Mouse (Mus musculus) Muller cell, postnatal 12 days (primary cell): ENCODE data around the gene Higd1c.
"Not testable (repeated sequence)": the region's sequence is repeated elsewhere in the genome, so short reads cannot be mapped to it uniquely, and the experiment has no call there.

Experiments used
- DNase-seq: peaks from one replicate; pipeline ENCODE4 v3.0.0-alpha.2; 2015; ENCODE audit errors: inconsistent ontology term

The Higd1c gene

DNA sequence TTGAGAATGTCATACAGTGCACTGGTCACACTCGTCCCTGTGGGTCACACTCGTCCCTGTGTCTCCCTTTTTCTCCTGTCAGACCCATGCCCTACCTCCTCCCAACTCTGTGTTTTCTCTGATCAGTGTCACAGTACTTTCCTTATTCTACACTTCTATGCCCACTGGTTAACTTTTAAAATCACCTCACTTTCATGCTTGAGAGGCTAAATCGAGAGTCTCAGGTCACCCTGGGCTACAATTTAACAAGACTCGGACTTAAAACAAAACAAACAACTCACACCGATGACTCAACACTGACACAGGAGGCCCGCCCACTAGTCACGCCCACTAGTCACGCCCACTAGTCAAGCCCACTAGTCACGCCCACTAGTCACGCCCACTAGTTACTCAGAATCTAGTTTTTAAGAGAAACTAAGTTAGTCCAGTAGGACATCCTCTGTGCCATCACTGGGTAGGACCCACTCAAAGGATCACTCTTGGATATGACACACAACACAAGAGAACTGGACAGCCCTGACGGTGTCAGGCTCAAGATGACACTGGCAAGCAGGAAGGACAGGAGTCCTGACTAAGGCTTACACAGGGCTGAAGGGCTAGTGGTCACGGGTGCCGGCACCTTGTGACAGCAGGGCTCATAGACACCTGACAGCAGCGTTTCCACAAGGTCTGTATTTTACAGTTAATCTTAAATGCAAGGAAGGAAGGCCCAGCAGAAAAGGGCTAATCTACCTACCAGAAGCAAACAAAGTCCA is 46.8 kb downstream of the Higd1c start:
- peak; percentile 43 for DNase-seq

DNA sequence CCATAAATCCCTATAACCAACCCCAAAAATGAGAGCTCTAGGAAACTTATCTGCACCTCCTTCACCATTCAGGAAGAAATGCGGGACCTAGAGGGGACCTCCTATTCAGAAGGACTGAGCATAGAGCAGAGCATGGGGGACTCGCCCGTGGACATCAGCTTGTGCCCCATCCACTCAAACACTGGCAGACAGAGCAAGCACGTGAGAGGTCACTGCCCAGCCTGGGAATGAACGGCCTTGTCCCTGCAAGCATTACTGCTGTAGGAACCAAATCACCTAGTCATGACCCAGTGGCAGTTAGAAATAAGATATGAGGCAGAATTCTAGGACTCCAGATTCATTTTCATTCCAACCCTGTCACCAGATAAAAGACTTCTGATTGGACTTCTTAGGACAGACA is 47.4 kb downstream of the Higd1c start:
- DNase-seq, result no peak

DNA sequence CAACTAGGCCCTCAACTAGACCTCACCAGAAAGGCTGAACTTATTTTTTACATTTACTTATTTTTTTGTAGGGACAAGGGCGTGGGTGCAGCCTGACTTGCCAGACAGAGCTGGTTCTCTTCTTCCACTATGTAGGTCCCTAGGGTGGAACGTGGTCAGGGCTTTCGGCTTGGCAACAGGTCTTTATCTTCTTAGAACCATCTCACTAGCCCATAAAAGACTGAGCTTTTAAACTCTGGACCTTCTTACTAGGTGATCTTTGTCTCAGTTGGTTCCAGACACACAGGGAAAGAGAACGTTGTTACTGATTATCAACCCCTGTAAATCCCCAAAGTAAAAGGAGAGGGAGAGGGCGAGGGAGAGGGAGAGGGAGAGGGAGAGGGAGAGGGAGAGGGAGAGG is 49.0 kb downstream of the Higd1c start:
- no peak for DNase-seq

DNA sequence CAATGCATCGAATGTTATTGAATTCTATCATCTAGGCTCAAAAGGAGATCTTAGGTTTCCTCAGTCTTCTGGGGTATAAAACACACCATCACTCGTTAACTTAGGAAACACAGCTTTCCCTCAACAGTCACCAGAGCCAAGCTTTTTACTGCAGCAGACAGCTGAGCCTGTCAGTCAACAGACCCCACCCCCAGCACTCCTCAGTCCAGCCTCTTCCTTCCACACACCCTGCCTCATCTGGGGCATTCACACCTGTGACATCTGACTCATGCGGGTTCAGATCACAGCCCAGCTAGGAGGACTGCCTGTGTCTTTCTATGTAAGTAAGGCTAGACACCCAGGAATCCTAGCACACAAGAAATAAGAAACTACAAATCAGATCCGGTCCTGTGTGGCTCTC is 49.7 kb downstream of the Higd1c start:
- DNase-seq, result no peak

DNA sequence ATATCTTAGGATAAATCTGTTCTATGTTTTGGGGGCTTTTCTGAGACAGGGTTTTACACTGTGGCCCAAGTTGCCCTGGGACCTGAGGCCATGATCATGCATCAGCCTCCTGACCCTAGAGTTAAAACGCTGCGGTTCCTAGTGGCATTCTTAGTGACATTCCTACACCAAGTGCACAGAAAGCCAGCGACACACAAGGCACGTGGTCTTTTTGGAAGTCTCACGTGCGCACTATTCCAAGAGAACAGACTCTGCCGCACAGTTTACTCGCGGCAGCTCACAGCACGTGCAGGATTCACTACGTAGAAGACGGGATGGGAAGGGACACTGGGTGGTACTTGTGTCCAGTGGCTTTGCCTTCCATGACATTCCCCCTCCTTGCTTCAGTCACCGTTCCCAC is 50.6 kb downstream of the Higd1c start:
- DNase-seq, result no peak

DNA sequence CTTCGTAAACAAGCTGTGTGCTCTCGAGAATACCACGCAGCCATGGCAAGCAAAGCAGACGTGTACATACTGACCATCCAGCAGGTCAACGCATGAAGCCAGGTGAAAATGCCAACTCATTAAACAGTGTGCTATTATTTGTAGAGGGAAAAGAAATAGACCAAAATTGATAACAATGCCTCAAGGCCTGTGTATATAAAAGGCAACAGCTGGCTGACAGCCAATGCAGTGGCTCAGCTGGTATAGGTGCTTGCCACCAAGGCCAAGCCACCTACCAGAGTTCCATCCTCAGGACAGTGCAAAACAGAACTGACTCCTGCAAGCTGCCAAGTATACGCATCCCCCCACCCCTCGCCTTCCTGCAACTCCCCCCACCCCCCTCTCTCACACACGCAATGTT is 51.3 kb downstream of the Higd1c start:
- DNase-seq, result no peak

DNA sequence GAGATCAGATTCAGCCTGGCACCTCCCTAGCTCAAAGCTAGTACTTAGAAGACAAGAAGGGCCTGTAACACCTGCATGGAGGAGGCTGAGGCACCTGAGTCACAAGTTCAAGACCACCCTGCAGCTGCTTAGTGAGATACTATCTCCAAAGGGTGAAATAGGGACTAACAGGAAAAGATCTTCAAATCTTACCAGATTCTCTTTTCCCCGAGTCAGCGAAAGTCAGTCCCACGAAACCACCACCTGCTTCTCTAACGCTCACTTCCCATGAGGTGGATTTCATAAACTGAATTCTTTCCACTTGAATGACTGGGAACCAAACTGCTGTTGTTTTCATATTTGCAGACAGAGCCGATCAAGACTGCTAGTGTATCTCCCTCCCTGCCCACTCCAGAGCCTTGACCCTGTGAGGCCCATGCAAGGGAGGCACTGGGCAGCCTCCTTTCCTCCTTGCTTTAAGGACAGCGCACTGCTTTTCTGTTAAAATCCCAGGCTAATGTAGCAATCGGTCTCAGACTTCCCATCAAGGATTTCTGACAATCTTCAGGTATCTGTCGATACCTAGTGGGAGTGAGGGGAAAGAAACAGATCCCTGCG is 53.6 kb downstream of the Higd1c start:
- peak; percentile 14 for DNase-seq

DNA sequence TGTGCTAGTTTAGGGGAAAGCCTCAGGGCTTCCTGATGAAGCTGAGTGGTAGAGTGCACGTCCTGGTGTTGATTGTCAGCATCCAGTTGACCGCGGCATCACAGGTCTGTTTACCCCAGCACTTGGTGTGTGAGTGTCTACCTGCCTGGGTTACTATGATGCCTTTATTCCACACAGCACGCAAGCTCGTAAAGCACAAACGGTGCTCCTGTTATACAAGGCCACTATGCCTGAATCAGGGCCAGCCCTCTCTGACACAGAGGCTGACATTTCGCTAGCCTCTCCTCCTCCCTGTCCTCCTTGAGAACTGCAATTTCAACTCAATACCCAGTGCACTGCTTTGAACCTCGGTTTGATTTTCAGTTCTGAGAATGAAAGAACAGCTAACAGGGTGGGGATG is 55.0 kb downstream of the Higd1c start:
- no peak for DNase-seq

DNA sequence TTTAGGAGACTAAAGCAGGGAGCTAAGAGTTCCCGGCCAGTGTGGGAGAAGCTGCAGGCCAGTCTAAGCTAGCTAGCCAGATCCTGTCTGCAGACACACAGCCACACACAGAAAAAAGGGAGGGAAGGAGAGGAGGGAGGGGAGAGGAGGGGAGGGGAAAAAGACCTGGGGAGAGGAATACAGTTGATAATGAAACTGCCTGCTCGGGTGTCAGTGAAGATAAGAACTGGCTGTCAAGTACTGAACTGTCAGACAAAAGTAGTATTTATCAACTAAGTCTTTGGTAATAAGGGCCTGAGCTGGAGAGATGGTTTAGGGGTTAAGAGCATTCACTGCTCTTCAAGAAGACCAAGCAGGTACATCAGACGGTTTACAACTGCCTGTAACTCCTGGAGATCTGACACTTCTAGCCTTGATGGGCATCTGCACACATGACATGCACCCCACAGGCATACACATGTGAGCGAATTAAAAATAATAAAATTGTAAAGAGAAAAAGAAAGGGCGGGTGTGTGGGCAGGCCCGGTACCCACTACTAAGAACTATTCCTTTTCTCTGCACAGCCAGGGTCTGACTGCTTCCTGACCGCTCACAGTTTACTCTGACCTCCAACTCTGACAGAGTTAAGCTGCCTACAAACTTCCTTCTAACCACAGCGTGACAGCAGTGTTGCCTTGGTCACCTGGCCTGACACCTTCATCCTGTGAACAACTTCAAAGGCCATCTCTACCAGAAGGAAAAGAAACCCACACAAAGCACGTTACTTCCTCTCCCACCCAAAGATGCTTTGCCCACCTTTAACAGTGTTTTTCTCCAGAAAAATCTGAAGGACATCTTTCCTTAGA is 55.8 kb downstream of the Higd1c start:
- no peak for DNase-seq

DNA sequence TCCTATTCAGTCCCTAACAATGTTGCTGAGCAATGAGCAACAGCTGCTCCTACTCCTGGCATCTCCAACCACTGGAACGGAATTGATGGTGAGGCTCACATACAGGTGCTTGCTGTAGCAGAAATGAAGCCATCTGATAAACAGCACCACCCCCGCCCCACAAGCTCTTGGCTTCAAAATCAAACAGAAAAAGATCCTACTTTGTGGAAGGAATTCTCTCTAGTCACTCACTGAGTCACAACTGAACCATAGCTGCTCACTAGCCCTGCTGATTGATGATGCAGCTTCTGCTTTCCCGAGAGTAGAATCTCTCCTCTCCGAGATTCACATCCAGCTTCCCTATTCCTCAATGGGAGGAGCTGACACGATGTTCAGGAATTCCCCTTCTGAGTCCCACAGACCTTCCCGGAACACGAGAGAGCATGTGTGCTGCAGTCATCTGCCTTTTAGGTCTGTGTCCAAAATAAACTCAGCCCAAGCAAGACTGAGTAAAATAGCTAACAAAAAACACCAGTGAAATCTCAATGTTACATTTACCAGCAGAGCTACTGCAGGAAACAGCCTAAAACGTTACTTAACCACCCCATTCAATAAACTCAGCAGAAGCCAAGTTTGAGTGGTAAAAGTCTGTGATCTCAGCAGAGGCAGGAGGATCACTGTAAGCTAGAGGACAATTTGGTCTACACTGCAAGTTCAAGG is 56.9 kb downstream of the Higd1c start:
- DNase-seq, result peak; percentile 74

DNA sequence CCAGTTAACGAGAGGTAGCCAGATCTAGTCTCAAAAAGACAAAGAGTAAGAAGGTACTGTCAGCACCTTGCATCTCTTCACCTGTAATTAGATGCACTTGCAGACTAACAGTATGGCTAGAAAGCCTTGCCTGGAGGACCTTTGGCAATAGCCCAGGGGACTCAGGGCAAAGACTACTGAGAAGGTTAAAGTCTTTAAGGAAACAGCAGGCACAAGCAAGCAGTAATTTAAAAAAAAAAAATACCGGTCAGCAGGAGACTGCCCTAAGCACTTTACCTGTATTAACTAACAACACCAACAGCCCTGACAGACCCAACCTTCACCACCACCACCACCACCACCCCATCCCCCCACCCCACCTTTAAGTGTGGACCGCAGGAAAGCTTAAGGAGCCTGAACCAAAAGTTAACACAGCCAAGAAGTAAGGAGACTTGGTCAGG is 57.4 kb downstream of the Higd1c start, which contains the start of gene Gm5475:
Gene Gm5475, plus strand, starts transcription at position 390 of the 440 bp plus-strand sequence.
- DNase-seq, result not testable (repeated sequence)

DNA sequence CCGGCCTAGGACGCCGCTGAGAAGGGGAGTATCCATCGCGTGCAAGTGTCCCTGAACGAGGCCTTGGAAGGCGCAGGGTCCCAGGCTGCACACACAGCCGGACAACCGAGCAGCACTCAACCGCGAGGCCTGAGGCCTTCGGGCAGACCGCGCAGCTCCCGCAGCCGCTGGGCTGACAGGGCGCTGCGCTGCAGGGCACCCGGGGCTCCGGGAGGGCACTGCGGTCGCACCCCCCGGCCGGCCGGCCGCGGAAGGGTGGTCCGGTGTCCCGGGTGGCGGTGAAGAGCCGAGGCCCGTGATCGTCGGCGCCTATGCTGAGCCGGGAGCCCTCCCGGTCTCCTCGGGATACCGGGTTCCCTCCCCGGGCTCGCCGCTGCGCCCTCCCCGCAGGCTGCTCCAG is 58.1 kb downstream of the Higd1c start:
- DNase-seq, result no peak

DNA sequence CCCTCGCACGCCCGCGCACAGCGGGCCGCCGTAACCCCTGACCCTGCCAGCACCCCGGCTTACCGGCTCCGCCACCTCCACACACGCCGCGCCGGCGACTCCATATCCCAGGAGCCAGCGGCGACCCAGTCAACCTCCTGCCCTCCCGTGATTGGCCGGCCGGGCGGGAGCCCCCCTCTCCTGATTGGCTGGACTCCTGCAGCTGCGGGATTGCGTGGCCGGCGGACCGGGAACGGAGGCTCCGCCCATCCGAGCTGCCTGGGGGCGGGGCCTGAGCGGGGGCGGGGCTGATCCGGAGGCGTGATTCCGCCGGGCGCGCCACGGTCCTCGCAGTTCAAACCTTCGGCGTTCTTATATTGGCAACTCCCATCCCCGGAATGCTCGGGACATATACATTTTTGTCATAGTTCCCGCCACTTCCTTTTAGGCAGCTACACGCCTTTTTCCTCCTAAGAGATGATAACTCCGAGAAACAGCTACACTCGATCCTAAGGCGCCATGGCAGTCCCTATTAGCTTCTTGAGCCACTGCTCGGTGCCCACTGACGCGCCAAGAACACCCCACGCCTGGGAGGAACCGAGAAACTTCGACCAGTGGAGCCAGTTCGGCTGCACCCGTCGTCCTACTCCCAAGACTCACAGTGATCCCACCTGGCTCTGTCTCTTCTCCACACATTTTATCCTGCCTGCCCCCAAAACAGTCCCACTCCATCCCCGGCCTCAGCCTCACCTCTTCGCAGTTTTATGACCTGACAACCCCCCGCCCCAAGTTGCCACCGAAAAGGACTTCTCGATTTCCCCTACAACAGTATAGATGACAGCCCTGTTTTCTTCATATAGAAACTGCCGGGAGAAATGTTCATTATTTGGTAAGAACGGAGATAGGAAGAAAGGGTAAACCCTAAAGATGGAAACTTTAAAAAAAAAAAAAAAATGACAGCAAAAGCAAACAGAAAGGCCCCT is 58.8 kb downstream of the Higd1c start:
- DNase-seq, result peak; percentile 98

DNA sequence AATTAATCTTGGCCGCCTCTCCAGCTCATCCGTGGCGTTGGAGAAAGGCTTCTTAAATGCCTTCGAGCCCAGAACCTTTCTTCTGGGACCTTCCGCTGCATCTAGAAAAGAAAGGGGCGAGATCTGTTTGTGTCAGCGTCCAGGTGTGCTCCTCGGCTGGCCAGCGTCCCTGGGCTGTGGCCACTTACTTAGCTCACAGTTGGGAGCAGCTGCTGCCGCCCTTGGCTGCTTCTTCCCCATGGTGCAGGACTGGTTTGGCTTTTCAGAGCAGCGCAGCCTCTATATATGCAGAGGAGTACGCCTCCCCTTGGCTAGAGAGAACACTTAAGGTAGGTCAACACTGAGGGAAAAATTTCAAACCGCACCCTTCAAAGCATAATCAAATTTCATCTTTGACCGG is 59.6 kb downstream of the Higd1c start:
- DNase-seq, result no peak

DNA sequence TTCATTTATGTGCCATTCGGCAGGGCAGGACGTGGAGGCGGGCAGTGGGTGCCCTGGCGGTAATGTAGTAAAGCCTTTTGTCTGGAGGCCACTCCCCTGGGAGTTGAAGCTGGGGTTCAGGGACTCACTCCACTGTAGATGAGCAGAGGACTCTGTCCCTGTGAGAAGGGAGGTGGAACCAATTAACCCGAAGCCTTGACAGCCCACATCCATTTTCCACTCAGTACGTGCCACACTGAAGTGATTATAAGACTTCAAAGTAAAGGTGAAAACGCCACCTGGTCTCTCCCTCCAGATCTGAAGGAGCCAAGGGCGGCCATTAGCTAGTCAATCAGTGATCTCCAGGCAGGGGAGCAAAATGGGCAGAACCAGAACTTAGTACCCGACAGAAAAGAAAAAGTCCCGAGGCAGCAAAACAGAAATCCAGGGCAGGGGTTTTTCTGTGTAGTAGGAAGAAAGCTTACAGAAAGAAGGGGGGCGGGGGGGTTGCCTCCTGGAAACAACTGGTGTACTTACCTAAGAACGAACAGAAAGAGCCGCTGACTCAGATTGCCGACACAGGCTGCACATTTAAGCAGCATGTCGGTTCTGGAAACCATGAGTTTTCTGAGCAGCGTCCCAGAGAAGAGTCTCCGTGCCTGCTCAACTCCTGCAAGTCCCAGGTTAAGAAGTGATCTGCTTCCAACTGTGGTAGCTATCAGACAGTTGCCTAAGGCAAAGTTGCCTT is 60.2 kb downstream of the Higd1c start, which contains the start of gene Slc11a2:
Gene Slc11a2, minus strand, starts transcription at position 677 of the 727 bp plus-strand sequence.
- no peak for DNase-seq

DNA sequence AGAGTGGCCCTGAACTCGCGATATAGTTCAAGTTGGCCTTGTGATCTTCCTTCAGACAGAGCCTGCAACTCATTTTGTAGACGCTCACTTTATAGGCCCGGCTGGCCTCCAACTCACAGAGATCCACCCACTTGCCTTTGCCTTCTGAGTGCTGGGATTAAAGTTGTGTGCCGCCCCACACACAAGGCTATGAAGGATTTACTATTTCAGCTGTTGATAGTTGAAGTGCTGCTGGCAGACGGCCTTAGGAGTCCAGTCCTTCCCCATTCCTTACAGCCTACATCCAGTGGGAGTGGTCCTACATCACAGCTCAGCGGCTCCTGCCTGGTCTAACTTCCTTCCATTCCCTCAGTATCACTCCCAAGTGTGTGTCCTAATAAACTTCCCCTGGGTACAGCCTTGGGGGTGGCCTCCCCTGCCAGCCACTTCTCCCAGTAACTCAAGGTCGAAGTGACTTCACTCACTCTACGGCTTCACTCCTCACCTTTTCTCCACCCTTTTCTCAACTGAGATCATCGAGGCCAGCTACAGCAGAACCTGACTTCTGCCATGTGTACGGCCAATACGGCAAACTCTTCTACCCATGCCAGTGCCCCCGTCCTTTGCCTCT is 64.1 kb downstream of the Higd1c start:
- DNase-seq, result no peak

DNA sequence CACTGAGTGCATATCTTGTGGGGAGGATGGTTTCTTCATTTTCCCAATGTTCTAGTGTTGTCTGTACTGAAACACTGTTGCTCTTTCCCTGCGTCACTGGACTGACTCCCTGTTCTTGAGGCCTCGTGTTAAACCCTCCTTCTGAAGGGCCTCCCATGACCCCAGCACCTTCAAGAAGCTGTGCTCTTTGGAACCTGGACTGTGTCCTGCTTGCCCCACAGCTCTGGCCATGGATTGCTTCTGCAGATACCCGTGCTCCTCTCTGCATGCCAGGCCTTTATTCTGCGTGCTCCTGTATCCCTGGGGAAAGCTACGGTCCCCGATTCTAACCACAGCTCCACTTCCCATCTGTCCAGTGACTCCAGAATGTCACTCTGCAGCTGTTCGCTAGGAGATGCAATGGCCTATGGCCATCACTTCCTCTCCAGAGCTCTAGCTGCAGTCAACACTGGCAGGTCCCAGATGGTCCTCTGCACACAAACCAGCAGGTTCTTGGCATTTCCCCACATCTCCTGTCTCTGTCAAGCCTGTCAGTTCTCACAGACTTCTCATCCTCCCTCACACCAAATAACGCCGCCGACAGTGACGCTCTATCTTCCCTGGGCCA is 65.7 kb downstream of the Higd1c start:
- no peak for DNase-seq

DNA sequence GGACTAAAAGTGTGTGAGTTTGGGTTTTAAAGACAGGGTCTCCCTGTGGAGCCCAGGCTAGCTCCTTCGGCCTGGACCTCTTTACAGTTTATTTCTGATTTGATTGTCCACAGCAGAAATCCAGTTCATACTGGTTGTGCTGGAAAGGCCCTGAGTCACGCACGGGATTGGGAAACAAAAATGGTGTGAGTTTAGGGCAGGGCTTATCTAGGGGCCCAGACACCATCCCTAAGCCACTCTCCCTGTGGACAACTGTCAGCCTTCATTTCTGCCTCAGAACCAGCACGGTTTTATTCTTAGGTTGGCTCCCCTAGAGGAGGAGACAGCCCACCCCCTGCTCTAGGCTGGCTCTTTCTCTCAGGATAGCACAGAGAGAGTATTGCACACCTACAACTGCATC is 68.9 kb downstream of the Higd1c start:
- no peak for DNase-seq
